17 mouse cellular contexts compared by ENCODE assay signal in genomic region chr5:136386757-136387156, GRCm38 (mm10).
"Had no signal": no experiment of that assay in that cellular context is flagged by ENCODE, and none has a peak within 500 bp of the region (broad histone marks: within the 10 kb centered on the region; RNA-seq: fewer than 3 reads in every experiment).

No protein-coding gene starts in this region.

- H3K27ac ChIP-seq: kidney, postnatal 0 days; layer of hippocampus, adult 2 months; limb, embryonic 12.5 days; liver, embryonic 13.5 days; lung, embryonic 15.5 days; midbrain, embryonic 10.5 days; midbrain, embryonic 15.5 days; neural tube, embryonic 12.5 days had no signal

- H3K36me3 ChIP-seq: lung, embryonic 15.5 days; midbrain, embryonic 15.5 days; neural tube, embryonic 12.5 days had no signal

- ATAC-seq: liver, postnatal 0 days; midbrain, embryonic 15.5 days had no signal

- H3K27me3 ChIP-seq: liver, embryonic 13.5 days; lung, embryonic 15.5 days; midbrain, embryonic 15.5 days; neural tube, embryonic 12.5 days had no signal

- H3K9ac ChIP-seq: limb, embryonic 12.5 days; liver, embryonic 13.5 days; liver, postnatal 0 days; lung, embryonic 15.5 days; midbrain, embryonic 15.5 days; neural tube, embryonic 12.5 days had no signal

- H3K9me3 ChIP-seq: limb, embryonic 12.5 days; liver, embryonic 13.5 days; lung, embryonic 15.5 days; midbrain, embryonic 10.5 days; midbrain, embryonic 15.5 days; neural tube, embryonic 12.5 days had no signal

- H3K4me2 ChIP-seq: limb, embryonic 12.5 days; liver, embryonic 13.5 days; lung, embryonic 15.5 days; midbrain, embryonic 15.5 days; neural tube, embryonic 12.5 days had no signal

- H3K4me3 ChIP-seq: layer of hippocampus, adult 2 months; limb, embryonic 12.5 days; liver, embryonic 13.5 days; lung, embryonic 15.5 days; midbrain, embryonic 10.5 days; midbrain, embryonic 15.5 days; neural tube, embryonic 12.5 days had no signal

- DNase-seq: kidney, adult 9 months; kidney, postnatal 36 days; liver; liver, embryonic 13.5 days; liver, postnatal 0 days; retina, postnatal 1 day; right cerebral cortex, postnatal 4 days; spleen, adult 18-20 months; thymus, adult 2 months; thymus, postnatal 25 days had no signal

- H3K4me1 ChIP-seq: midbrain, embryonic 10.5 days; neural tube, embryonic 12.5 days had no signal
